8 mouse cellular contexts compared by ENCODE assay signal in genomic region chr2:119156081-119156680, GRCm38 (mm10). TPM values are rescaled to one million over a fixed set of nuclear protein-coding genes. Genes with fewer than 3 reads are reported as not detected.
DNase-seq lines count a peak whose midpoint lies in the region; ATAC-seq lines count a peak whose summit lies in the region.

No protein-coding gene starts in this region.

- no peak overlapping the region for H3K27ac ChIP-seq in forebrain, embryonic 11.5 days (ENCODE audit: low read depth, low read length)
- peak overlapping the region; percentile 55; the same call in 1 of the 2 replicates for H3K27ac ChIP-seq in kidney, embryonic 16.5 days (ENCODE audit: low read length)

- ATAC-seq in activated CD4-positive, CD25-positive, alpha-beta regulatory T cell, adult 4 months = peak; percentile 33
- 0 out of 2 replicates have a peak, but pooled peaks have one; percentile 6 for ATAC-seq in forebrain, embryonic 11.5 days (replicated peaks; ENCODE audit: low FRiP score)
- ATAC-seq in kidney, embryonic 16.5 days (ENCODE audit: low FRiP score, low TSS enrichment) = peak; percentile 50
- peak; percentile 1; the same call in 1 of the 2 replicates for ATAC-seq in megakaryocyte progenitor cell, adult 5-6 weeks (replicated peaks; ENCODE audit: poor library complexity)

- H3K27me3 ChIP-seq in forebrain, embryonic 11.5 days (ENCODE audit: control insufficient read depth, insufficient read depth, low read length) = no peaks in the 10 kb centered on the region
- H3K27me3 ChIP-seq in kidney, embryonic 16.5 days (ENCODE audit: insufficient read depth, low read length) = no peaks in the 10 kb centered on the region

- H3K9ac ChIP-seq in forebrain, embryonic 11.5 days (ENCODE audit: low read length) = peak overlapping the region; percentile 90
- H3K9ac ChIP-seq in kidney, embryonic 16.5 days (replicated peaks; ENCODE audit: low read length) = peak overlapping the region; percentile 91

- peak overlapping the region; percentile 98 for H3K4me3 ChIP-seq in forebrain, embryonic 11.5 days (ENCODE audit: low read depth, low read length)
- peak overlapping the region; percentile 96 for H3K4me3 ChIP-seq in kidney, embryonic 16.5 days (ENCODE audit: low read length)

- peak overlapping the region; percentile 77 for H3K4me2 ChIP-seq in forebrain, embryonic 11.5 days (ENCODE audit: low read depth, low read length, severe bottlenecking)
- peak overlapping the region; percentile 77 for H3K4me2 ChIP-seq in kidney, embryonic 16.5 days (replicated peaks; ENCODE audit: low read depth, low read length)

- WGBS in forebrain, embryonic 11.5 days = 7% methylated on average over 34 of the region's 34 CpGs
- 3% methylated on average over 34 of the region's 34 CpGs for WGBS in kidney, embryonic 16.5 days

- no peaks in the 10 kb centered on the region; the same call in 1 of the 2 replicates for H3K36me3 ChIP-seq in forebrain, embryonic 11.5 days (ENCODE audit: control insufficient read depth, insufficient read depth, low read length)
- peaks cover 16% of the 10 kb centered on the region; the same call in 1 of the 2 replicates for H3K36me3 ChIP-seq in kidney, embryonic 16.5 days (ENCODE audit: insufficient read depth, low read length)

- DNase-seq in kidney, adult 9 months = peak; percentile 36
- no peak for DNase-seq in kidney, postnatal 4 days
- peak; percentile 59 for DNase-seq in forebrain, embryonic 11.5 days (ENCODE audit: low spot score)
- DNase-seq in thymus, postnatal 14 days = no peak
- DNase-seq in gastrocnemius, postnatal 25 days = no peak

- peaks cover 14% of the 10 kb centered on the region; the same call in 1 of the 2 replicates for H3K4me1 ChIP-seq in forebrain, embryonic 11.5 days (replicated peaks; ENCODE audit: control insufficient read depth, insufficient read depth, low read length)
- H3K4me1 ChIP-seq in kidney, embryonic 16.5 days (ENCODE audit: insufficient read depth, low read length) = peaks cover 14% of the 10 kb centered on the region

- H3K9me3 ChIP-seq in forebrain, embryonic 11.5 days (ENCODE audit: control insufficient read depth, low read length) = no peaks in the 10 kb centered on the region
- no peaks in the 10 kb centered on the region for H3K9me3 ChIP-seq in kidney, embryonic 16.5 days (ENCODE audit: low read length)

RNA-seq across cellular contexts. Expression of gene Rmdn3, which starts 0.7 kb away (rescaled TPM):
- 10 to 100 TPM; 10.5 to 15.3 TPM for polyA plus RNA-seq in activated CD4-positive, CD25-positive, alpha-beta regulatory T cell, adult 4 months (2017; shearing (Covaris generic))
- polyA plus RNA-seq in forebrain, embryonic 11.5 days (2014; fragmentation: Nextera tagmentation; extraction: Ambion mirVana) = 52.2 and 53.6 TPM in 2 replicates
- 46.4 and 47.0 TPM in 2 replicates for polyA plus RNA-seq in kidney, embryonic 16.5 days (2015; fragmentation: Nextera tagmentation; extraction: Ambion mirVana)
- 19.5 and 21.0 TPM in 2 replicates for total RNA-seq in megakaryocyte progenitor cell, adult 5-6 weeks (2015)
- 39.8 and 44.2 TPM in 2 replicates for total RNA-seq in megakaryocyte progenitor cell, adult 5-6 weeks (2017)
- 1 to 10 TPM; 5.7 to 9.2 TPM for total RNA-seq in gastrocnemius, postnatal 25 days (2021)

RNA-seq across cellular contexts. Expression of gene Gchfr, which starts 11.4 kb away (rescaled TPM):
- polyA plus RNA-seq in activated CD4-positive, CD25-positive, alpha-beta regulatory T cell, adult 4 months (2017; shearing (Covaris generic)) = not detected
- polyA plus RNA-seq in forebrain, embryonic 11.5 days (2014; fragmentation: Nextera tagmentation; extraction: Ambion mirVana) = 2.7 and 4.1 TPM in 2 replicates
- polyA plus RNA-seq in kidney, embryonic 16.5 days (2015; fragmentation: Nextera tagmentation; extraction: Ambion mirVana) = 34.5 and 38.8 TPM in 2 replicates
- 0.42 and 4.3 TPM in 2 replicates for total RNA-seq in megakaryocyte progenitor cell, adult 5-6 weeks (2015)
- total RNA-seq in megakaryocyte progenitor cell, adult 5-6 weeks (2017) = not detected in 2 replicates
- not detected for total RNA-seq in gastrocnemius, postnatal 25 days (2021)

RNA-seq across cellular contexts. Expression of gene Gm14137, which starts 18.1 kb away (rescaled TPM):
- under 1 TPM; 0.29 to 0.70 TPM for polyA plus RNA-seq in activated CD4-positive, CD25-positive, alpha-beta regulatory T cell, adult 4 months (2017; shearing (Covaris generic))
- 0.28 and 0.29 TPM in 2 replicates for polyA plus RNA-seq in forebrain, embryonic 11.5 days (2014; fragmentation: Nextera tagmentation; extraction: Ambion mirVana)
- 0.56 and 0.85 TPM in 2 replicates for polyA plus RNA-seq in kidney, embryonic 16.5 days (2015; fragmentation: Nextera tagmentation; extraction: Ambion mirVana)
- total RNA-seq in megakaryocyte progenitor cell, adult 5-6 weeks (2015) = not detected in 2 replicates
- not detected in 2 replicates for total RNA-seq in megakaryocyte progenitor cell, adult 5-6 weeks (2017)
- not detected for total RNA-seq in gastrocnemius, postnatal 25 days (2021)

RNA-seq across cellular contexts. Expression of gene Rad51, which starts 43.6 kb away (rescaled TPM):
- polyA plus RNA-seq in activated CD4-positive, CD25-positive, alpha-beta regulatory T cell, adult 4 months (2017; shearing (Covaris generic)) = 10 to 100 TPM in 1 of 2 experiments, 1 to 10 TPM in 1; 9.9 to 12.3 TPM
- 84.2 and 91.2 TPM in 2 replicates for polyA plus RNA-seq in forebrain, embryonic 11.5 days (2014; fragmentation: Nextera tagmentation; extraction: Ambion mirVana)
- polyA plus RNA-seq in kidney, embryonic 16.5 days (2015; fragmentation: Nextera tagmentation; extraction: Ambion mirVana) = 50.7 and 51.8 TPM in 2 replicates
- 35.8 and 37.2 TPM in 2 replicates for total RNA-seq in megakaryocyte progenitor cell, adult 5-6 weeks (2015)
- 33.6 and 33.8 TPM in 2 replicates for total RNA-seq in megakaryocyte progenitor cell, adult 5-6 weeks (2017)
- total RNA-seq in gastrocnemius, postnatal 25 days (2021) = 1 to 10 TPM in 1 of 2 experiments, under 1 TPM in 1; 0.78 to 1.2 TPM

RNA-seq across cellular contexts. Expression of gene Zfyve19, which starts 52.2 kb away (rescaled TPM):
- 10 to 100 TPM; 31.4 to 44.0 TPM for polyA plus RNA-seq in activated CD4-positive, CD25-positive, alpha-beta regulatory T cell, adult 4 months (2017; shearing (Covaris generic))
- 41.7 and 53.2 TPM in 2 replicates for polyA plus RNA-seq in forebrain, embryonic 11.5 days (2014; fragmentation: Nextera tagmentation; extraction: Ambion mirVana)
- polyA plus RNA-seq in kidney, embryonic 16.5 days (2015; fragmentation: Nextera tagmentation; extraction: Ambion mirVana) = 64.1 and 67.2 TPM in 2 replicates
- 29.4 and 38.4 TPM in 2 replicates for total RNA-seq in megakaryocyte progenitor cell, adult 5-6 weeks (2015)
- total RNA-seq in megakaryocyte progenitor cell, adult 5-6 weeks (2017) = 59.2 and 79.1 TPM in 2 replicates
- 10 to 100 TPM; 10.5 to 11.7 TPM for total RNA-seq in gastrocnemius, postnatal 25 days (2021)

Comparison
In these comparisons a context has a peak if more than half of its experiments do, and no peak if none do; other contexts are left out.
1. DNase-seq: peak in kidney, adult 9 months (single experiment) and forebrain, embryonic 11.5 days (single experiment); none in kidney, postnatal 4 days (0 of 2), thymus, postnatal 14 days (single experiment) and gastrocnemius, postnatal 25 days (single experiment).
2. Peak in every context shown above with its lines, with median percentiles within 50 percentile points of each other: ATAC-seq.